Mouse (Mus musculus) c-Kit-positive CD71-negative TER-119-negative erythroid progenitor cells, embryonic 14.5 days (primary cell): ENCODE measurements around the gene Ppm1g.
"Not testable (repeated sequence)": the region's sequence is repeated elsewhere in the genome, so short reads cannot be mapped to it uniquely, and the experiment has no call there.

Experiments used
- DNase-seq: peaks from one replicate; pipeline ENCODE4 v3.0.0-alpha.2; 2013; ENCODE audit warnings: low read depth

The Ppm1g gene

GRCm38 (mm10) chr5:31219070-31219469 is 1.4 kb downstream of the Ppm1g start:
- peak; percentile 49 for DNase-seq

DNA sequence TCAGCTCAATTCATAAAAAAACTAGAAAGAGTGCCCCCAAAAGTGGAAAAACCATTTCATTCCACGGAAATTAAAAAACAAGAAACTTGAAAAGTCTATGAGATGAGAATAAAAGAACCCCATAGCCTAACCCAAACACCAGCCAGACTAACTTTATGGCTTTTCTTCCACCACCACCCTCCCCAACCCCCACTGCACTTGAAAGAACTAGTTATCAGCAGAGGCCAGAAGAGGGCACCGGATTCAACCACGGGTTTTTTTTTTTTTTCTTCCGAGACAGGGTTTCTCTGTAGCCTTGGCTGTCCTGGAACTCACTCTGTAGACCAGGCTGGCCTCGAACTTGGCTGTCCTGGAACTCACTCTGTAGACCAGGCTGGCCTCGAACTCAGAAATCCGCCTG is 2.2 kb downstream of the Ppm1g start:
- DNase-seq, result no peak

DNA sequence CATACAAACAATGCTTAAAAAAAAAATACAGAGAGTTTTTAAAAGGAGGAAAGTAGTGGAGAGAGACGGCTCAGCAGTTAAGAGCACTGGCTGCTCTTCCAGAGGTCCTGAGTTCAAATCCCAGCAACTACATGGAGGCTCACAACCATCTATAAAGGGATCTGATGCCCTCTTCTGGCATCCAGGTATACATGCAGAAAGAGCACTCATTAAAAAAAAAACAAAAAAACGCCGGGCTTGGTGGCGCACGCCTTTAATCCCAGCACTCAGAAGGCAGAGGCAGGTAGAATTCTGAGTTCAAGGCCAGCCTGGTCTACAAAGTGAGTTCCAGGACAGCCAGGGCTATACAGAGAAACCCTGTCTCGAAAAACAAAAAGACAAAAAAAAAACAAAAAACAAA is 3.9 kb downstream of the Ppm1g start:
- not testable (repeated sequence) for DNase-seq

DNA sequence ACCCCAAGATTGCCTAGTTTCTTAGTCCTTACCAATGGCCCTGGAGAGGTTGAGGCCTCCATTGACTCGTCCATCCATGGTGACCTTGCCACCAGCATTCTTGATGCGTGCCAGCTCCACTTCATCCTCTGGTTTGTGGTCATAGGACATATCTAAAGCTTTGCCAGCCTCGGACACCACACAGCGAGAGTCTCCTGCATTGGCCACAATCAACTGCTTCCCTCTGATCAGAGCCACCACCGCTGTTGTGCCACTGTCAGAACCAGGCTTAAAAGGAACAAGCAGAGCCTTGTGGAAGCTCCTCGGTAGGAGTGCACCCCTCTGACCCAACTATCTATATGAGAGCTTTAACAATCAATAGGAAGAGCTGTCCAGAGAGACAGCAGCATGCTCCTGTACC is 16.1 kb downstream of the Ppm1g start:
- DNase-seq, result no peak

DNA sequence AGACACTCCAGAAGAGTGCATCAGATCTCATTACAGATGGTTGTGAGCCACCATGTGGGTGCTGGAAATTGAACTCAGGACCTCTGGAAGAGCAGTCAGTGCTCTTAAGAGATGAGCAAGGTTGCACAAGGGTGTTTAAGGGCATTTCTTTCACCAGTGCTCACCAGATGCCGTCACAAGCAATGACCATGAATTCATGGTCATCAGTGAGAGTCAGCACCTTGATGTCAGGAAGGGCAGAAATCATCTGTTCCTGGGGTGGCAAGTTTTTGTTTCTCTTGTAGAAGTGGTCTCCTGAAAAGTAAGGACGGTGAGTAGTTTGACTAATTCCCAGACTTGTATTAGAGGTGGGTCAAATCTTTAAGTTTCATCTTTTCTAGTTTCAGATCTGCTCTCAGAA is 16.6 kb downstream of the Ppm1g start:
- no peak for DNase-seq

GRCm38 (mm10) chr5:31202933-31203332 is 17.6 kb downstream of the Ppm1g start:
- no peak for DNase-seq

DNA sequence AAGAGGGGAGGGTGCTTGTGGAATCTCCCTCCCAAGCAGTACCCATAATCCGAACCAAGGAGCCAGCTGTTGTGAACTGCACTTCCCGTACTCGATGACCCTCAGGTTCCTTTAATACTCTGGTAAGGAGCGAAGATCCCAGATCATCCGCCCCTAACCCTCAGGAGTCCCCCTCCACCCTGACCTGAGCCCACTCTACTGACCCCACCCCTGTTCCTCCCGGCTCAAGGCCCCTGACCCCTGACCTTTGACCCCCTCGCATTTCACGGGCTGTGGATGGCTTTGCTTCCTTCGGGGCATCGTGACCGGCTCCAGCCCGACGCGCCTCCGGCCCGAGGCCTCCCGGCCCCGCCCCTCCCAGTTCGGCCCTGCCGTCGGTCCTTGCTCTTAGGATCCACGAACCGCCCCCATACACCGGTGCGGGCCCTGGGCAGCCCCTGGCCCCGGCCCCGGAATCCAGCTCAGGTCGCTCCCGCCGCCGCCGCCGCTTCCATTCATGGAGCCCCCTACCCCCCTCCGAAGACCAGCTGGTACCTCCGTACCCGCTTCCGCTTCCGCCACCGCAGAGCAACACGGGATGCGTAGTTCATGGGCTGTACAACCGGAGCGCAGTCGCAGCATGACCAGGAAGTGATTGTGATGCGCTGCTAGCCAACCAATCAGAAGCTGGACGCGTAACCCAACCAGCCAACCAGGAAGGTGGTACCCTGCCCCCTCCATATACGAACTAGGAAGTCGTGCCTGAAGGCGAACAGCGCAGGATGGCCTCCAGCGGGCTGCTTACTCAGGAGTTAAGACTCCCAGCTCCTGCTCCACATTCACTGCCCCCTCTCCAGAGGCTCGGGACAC is 18.5 kb downstream of the Ppm1g start, which contains the start of gene Zfp513:
TSS of gene Zfp513 (minus strand) at position 562 of the 849 bp plus-strand sequence.
- DNase-seq, result peak; percentile 94

DNA sequence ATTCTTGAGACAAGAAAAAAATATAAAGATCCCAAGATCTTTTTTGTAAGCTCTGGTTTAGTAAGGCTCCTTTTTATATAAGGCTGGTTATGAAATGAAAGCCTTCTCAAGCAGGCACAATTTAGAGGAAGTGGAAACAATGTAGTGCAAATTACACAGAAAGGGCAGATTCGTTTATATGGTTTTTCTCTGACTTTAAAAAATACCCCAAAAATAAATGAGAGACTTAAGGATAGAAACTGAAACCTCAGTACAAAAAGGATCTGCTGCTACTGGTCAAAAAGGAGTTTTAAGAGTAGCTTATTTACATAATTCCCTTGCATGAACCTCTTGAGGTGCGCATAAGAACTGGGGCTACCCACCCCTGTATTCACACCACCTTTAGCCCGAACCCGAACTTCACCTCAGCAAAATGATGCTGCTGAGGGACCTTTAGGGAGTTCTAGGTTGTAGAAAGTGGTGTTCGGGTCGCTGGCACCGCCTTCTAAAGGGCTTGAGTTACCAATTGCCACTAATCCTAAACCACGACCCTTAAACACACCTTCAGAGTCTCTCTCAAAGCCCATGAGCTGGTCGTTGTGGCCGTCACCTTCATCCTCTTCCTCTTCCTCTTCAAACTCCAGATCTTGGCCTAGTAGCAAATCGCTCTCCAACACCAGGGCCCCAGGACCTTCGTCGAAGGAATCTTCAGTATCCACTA is 19.3 kb downstream of the Ppm1g start:
- DNase-seq, result no peak

DNA sequence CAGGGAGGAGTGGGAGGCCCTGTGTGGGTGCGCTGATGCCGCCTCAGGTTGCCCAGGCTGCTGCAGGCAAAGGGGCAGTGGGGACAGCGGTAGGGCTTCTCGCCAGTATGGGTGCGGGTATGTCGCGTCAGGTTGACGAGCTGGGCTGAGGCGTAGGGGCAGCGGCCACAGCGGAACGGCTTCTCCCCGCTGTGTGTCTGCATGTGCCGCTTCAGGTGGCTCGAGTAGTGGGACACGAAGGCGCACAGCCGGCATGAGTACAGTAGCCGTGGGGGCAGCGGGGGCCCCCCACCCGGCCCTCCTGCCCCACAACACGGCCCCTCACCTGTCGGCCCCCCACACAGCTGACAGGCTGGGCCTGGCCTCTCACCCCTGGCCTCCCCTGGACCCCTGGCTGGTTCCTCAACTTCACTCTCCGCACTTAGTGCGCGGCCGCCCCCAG is 20.1 kb downstream of the Ppm1g start:
- DNase-seq, result no peak

DNA sequence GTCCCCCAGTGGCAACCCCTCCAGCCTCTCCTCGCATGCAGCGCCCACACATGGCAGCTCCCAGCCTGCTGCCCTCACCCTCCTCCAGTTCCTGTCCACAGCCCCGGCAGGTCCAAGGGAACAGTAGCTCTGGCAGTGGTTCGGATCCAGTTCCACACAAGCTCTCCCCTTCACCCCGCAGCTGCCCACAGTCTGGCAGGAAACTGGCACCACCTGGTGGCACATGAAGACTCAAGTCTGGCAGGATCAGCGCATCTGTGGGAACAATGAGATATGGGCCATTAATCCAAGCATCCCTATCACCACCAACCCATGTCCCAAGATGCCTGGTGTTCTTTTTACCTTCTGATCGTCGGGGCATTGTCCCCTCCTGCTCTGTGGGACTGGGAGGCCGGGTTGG is 20.6 kb downstream of the Ppm1g start:
- no peak for DNase-seq

GRCm38 (mm10) chr5:31199321-31199892 is 21.1 kb downstream of the Ppm1g start:
- DNase-seq, result no peak

GRCm38 (mm10) chr5:31198616-31199320 is 21.7 kb downstream of the Ppm1g start:
- no peak for DNase-seq

DNA sequence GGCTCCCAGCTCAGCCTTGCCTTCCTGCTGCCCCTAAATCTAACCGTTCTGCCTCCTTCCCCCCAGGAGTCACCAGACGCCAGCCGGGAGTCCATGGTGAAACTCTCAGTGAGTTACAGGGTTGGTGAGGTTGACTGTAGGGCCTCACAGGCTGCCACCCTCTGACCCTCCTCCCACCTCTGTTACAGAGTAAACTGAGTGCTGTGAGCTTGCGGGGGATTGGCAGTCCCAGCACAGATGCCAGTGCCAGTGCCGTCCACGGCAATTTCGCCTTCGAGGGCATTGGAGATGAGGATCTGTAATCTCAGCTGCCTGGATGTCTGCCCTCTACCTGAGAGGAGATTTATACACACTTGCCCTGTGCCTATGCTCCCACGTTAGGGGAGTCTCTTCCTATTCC is 22.3 kb downstream of the Ppm1g start:
- DNase-seq, result no peak

GRCm38 (mm10) chr5:31197072-31197471 is 23.4 kb downstream of the Ppm1g start:
- DNase-seq, result no peak

DNA sequence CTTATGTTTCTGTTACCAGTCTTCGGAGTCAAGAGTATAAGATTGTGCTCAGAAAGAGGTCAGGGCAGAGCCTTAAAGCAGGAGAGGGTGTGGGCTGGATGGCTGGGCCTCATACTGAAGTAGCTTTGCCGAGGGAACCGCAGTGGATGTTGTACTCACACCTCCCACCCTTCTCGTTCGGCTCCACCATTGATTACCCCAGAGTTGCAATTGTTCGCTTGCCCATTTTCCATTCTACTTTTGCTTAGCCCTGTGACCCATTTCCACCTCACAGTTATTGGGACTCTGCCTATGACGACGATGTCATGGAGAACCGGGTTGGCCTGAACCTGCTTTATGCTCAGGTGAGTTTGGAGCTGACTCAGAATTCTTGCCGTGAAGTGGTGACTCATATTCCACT is 24.3 kb downstream of the Ppm1g start:
- no peak for DNase-seq

DNA sequence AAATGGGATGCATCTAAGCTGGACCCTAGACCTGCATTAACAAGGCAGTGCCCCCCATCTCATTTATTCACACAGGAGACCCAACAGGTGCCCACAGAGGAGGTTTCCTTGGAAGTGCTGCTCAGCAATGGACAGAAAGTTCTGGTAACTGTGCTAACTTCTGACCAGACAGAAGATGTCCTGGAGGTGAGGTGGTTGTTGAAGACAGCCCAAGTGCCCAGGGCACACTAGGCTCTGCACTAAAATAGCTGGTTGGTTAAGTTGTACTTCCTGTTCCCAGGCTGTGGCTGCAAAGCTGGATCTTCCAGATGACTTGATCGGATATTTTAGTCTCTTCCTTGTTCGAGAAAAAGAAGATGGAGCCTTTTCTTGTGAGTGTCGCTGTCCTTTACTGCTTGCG is 24.8 kb downstream of the Ppm1g start:
- no peak for DNase-seq

DNA sequence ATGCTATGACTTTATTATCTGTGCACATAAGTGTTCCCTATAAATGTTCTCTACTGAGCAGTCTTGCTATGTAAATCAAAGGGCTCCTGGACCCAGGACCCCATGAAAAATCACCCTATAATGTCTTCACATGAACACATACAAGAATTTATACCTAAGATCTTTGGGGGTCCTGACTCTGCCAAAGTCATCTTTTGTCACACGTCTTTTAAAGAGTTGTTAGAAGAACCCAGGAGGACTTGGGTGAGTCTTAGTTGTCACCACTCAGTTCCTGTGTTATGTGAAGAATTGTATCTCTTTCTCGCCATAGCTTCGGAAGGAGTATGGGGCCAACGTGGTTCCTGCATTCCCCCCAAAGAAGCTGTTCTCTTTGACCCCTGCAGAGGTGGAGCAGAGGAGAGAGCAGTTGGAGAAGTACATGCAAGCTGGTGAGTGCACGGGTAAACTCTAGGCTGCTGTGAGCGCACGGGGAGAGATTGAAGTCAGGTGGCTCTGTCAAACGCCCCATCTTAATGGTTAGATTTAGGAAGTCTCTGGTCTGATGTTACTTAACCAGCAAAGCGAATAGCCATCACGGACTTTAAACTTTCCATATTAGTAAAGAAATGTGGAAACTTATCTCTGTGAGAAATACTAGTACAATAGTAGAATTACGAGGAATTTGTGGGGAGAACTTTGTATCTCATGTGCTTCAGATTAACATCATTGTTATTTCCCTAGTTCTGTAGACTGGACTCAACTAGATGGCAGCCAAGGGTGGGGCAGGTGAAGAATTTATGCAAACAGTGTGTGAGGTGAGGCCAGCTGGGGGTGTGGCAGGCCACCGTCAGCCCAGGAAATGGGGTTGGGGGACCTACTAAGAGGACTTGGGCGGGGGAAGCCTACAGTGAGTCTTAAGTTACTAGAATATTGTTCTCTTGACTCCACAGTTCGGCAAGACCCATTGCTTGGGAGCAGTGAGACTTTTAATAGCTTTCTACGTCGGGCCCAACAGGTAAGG is 25.7 kb downstream of the Ppm1g start:
- no peak for DNase-seq

DNA sequence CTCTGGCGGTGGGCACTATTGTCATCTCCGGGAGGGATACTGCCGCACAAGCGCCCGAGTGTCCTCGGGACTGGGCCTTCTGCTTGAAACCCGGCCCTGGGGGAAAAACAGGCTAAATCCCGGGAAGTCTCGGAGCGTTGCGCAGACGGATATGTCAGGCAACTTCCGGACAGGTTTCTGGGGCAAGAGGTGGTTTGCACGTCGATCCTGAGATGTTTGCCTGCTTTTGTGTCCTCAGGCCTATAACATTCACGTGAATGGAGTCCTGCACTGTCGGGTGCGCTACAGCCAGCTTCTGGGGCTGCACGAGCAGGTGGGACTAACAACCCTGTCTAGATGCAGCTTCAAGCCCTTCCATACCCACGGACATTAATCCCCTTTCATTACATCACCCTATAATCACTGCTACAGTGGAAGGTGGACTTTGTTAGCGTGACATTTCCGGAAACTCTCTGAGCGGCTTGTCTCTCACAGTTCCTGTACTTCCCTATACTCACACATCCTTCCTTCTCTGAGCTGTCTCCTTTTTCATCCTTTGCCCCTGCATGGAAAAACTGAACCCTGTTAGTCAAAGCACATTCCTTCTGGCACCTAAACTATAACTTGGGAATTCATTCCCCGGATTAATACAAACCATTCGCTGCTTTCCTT is 26.7 kb downstream of the Ppm1g start:
- DNase-seq, result no peak

DNA sequence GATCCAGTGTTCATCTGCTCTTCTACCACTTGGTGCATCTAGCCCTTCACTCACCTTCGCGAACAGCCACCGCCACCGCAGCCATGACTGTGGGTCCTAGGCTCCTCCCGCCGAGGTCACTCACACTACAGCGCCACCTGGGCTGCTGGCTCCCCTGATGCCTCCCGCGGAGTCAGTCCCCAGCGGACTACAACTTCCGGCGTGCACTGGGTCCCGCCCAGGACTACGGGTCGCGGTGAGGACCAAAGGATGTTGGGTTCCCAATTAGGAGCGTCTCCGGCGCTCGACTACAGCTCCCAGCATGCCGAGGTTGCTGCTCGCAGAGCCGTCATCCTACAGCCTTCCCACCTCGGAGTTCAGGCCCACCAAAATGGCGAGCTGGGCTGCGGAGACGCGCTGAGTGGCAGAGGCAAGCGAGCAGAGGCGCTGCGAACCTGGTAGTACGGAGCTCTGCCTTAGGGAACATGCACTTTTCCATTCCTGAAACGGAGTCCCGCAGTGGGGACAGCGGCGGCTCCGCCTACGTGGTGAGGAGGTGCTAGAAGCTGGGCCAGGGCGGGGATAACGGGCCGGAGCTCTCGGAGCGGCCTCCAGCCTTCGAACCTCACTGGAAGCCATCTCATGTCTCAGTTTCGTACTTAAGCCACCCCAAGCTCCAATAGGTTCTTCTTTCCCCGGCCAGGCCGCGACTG is 27.4 kb downstream of the Ppm1g start, which contains the start of the genes Snx17 and Eif2b4:
TSS of gene Snx17 (plus strand) at position 289 of the 692 bp plus-strand sequence.
TSS of gene Eif2b4 (minus strand) at position 492 of the 692 bp plus-strand sequence.
- DNase-seq, result peak; percentile 97
